Mouse (Mus musculus) kidney, postnatal 0 days (tissue): ENCODE data around the gene Clstn3. TPM values are rescaled to one million over a fixed set of nuclear protein-coding genes. Genes with fewer than 3 reads are reported as not detected.

Experiments
- ATAC-seq: fragments of 200-750 bp; cut with Nextera tagmentation; replicated peaks from 2 replicates; pipeline ENCODE4 v1.8.0; 2017; ENCODE audit warnings: low read depth, moderate number of reproducible peaks, moderate TSS enrichment, moderate library complexity; ENCODE audit not compliant: low FRiP score
- DNase-seq: peaks from one replicate; pipeline ENCODE4 v3.0.0-alpha.2; 2016; ENCODE audit warnings: low spot score
- H3K27ac ChIP-seq: fragments of 300-500 bp; sonication (generic); 2 replicates; pipeline ENCODE4 v1.5.1; 2014; ENCODE audit warnings: mild to moderate bottlenecking
- H3K27me3 ChIP-seq: fragments of 300-500 bp; sonication (generic); 2 replicates; pipeline ENCODE4 v1.6.1; 2014; ENCODE audit warnings: low read length, mixed read lengths; ENCODE audit not compliant: insufficient read depth
- H3K36me3 ChIP-seq: fragments of 300-500 bp; sonication (generic); 2 replicates; pipeline ENCODE4 v1.6.1; 2014; ENCODE audit warnings: low read length, mixed read lengths; ENCODE audit not compliant: insufficient read depth
- H3K4me1 ChIP-seq: fragments of 300-500 bp; sonication (generic); replicated peaks from 2 replicates; pipeline ENCODE4 v1.6.1; 2014; ENCODE audit warnings: antibody characterized with exemption, low read length, mixed read lengths; ENCODE audit not compliant: insufficient read depth
- H3K4me2 ChIP-seq: fragments of 300-500 bp; sonication (generic); 2 replicates; pipeline ENCODE4 v1.6.1; 2014; ENCODE audit warnings: mild to moderate bottlenecking, low read length, moderate library complexity, mixed read lengths
- H3K4me3 ChIP-seq: fragments of 300-500 bp; sonication (generic); replicated peaks from 2 replicates; pipeline ENCODE4 v1.5.1; 2014; ENCODE audit warnings: low read depth, low read length
- H3K9ac ChIP-seq: fragments of 300-500 bp; sonication (generic); 2 replicates; pipeline ENCODE4 v1.6.1; 2014; ENCODE audit warnings: low read depth, low read length
- H3K9me3 ChIP-seq: fragments of 300-500 bp; sonication (generic); replicated peaks from 2 replicates; pipeline ENCODE4 v1.6.1; 2016; ENCODE audit warnings: low read length, inconsistent platforms, mixed read lengths
- CTCF ChIP-seq: IDR thresholded peaks from 2 replicates; pipeline ENCODE4 v1.5.1; 2016; ENCODE audit warnings: antibody characterized with exemption, low read depth, mild to moderate bottlenecking, moderate library complexity
- WGBS: fragments of 180-500 bp; shearing (Covaris S2); extraction: QIAGEN DNeasy Blood & Tissue Kit; methylation state at CpG from one replicate; pipeline ENCODE4 v1.1.7; 2014; 5-methylcytosine and 5-hydroxymethylcytosine counted together
- polyA plus RNA-seq: library from polyadenylated mRNA; unstranded; fragments of >200 nt; fragmentation: Nextera tagmentation; extraction: Ambion mirVana; gene quantifications from 2 replicates; pipeline ENCODE4 v1.2.1, GENCODE M21; 2015

The Clstn3 gene
- polyA plus RNA-seq, 1 experiment from 2014 or later = 2.5 TPM

DNA sequence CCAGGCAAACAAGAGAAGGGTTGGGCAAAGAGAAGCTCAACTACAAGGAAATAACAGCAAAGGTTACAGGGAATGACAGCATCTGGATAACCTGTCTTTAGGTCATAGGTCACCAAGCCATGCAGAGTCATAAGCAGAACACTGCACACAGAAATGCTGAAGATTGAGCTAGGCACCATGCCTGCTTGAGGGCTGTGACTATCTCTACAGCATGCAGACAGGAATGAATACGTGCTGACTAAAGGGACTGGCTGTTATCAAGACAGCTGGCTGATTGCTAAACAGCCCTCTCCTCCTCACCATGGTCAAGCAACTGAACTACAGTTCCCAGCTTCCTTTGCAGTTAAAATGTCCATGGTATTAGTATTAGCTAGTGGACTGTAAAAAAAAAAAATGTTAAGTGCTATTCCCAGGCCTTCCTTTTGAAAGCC, 40.5 kb downstream of the Clstn3 start:
- H3K27ac ChIP-seq = no peak overlapping the region
- H3K4me1 ChIP-seq = no peaks in the 10 kb centered on the region
- no peak overlapping the region for H3K4me2 ChIP-seq
- H3K9me3 ChIP-seq = no peaks in the 10 kb centered on the region
- no peak overlapping the region for H3K9ac ChIP-seq
- no peak overlapping the region for H3K4me3 ChIP-seq
- H3K27me3 ChIP-seq = no peaks in the 10 kb centered on the region
- no peaks in the 10 kb centered on the region for H3K36me3 ChIP-seq
- ATAC-seq = no peak
- WGBS = 33% methylated on average over 1 of the region's 1 CpGs
- no peak for DNase-seq
- no peak for TF ChIP-seq CTCF

DNA sequence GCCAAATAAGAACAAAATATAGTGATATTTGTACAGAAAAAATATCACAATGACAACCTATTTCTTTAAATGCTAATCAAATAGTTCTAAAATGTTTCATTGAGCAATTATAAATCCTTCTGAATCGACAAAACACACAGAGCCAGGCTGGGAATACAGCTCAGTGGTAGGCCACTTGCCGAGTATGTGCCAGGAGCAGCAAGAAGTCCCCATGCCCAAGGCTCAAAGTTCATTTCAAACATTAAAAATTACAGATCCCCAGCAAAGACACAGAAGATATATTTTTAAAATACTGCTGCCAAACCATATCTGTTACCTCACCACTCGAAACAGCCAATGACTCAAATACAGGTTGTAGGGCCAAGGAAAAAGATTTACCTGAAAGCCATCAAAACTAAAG, 45.9 kb downstream of the Clstn3 start:
- Histone ChIP-seq H3K9me3 (no peaks in the 10 kb centered on the region), H3K9ac (no peak overlapping the region), H3K4me1 (no peaks in the 10 kb centered on the region), H3K36me3 (no peaks in the 10 kb centered on the region), H3K4me2 (no peak overlapping the region), H3K27me3 (no peaks in the 10 kb centered on the region), H3K27ac (no peak overlapping the region), H3K4me3 (no peak overlapping the region)
- TF ChIP-seq CTCF = no peak
- 80% methylated on average over 3 of the region's 3 CpGs for WGBS
- DNase-seq (no peak), ATAC-seq (no peak)

- Histone ChIP-seq H3K4me1 (no peaks in the 10 kb centered on the region), H3K27me3 (no peaks in the 10 kb centered on the region), H3K36me3 (no peaks in the 10 kb centered on the region), H3K9ac (peak overlapping the region; percentile 92), H3K4me2 (peak overlapping the region; percentile 83), H3K4me3 (peak overlapping the region; percentile 93), H3K27ac (peak overlapping the region; percentile 73), H3K9me3 (no peaks in the 10 kb centered on the region)
- DNase-seq (peak; percentile 84), ATAC-seq (peak; percentile 62)
- peak; percentile 76 for TF ChIP-seq CTCF
- 4% methylated on average over 21 of the region's 21 CpGs for WGBS
These were observed 49.1 kb downstream of the Clstn3 start for GRCm38 (mm10) chr6:124415347-124416088.

DNA sequence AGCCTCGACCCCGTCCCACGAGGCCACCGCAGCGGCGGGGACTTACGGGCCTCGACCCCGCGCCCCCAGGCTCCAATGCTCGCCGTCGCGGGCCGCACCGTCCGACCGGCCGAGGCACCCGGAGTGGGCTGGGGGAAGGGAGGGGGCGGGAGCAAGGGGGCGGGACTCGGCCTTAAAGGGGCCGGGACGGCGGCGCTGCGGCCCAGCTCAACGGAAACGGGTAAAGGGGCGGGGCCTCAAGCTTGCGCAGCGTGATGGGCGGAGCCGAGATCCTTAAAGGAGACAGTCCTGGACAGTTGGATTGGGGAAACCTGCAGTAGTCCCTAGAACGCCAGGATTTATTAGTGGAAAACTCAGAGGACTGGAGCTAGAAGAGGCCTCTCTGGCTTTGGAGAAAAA, 49.7 kb downstream of the Clstn3 start, which contains the start of gene Pex5:
TSS of gene Pex5 (minus strand) at position 141 of the 399 bp plus-strand sequence.
- Histone ChIP-seq H3K4me3 (peak within 1 kb of the TSS; percentile 93), H3K4me2 (peak within 1 kb of the TSS; percentile 83), H3K27ac (peak within 1 kb of the TSS; percentile 73), H3K9ac (peak within 1 kb of the TSS; percentile 92), H3K36me3 (no peaks in the 10 kb centered on the region), H3K9me3 (no peaks in the 10 kb centered on the region), H3K4me1 (no peaks in the 10 kb centered on the region), H3K27me3 (no peaks in the 10 kb centered on the region)
- ATAC-seq (peak; percentile 96), DNase-seq (peak; percentile 99)
- whole genome bisulfite sequencing = under 1% methylated on average over 27 of the region's 36 CpGs
- no peak for TF ChIP-seq CTCF

- ATAC-seq = peak; percentile 36
- DNase-seq = peak; percentile 60
- Histone ChIP-seq H3K4me3 (peak overlapping the region; percentile 93), H3K4me1 (no peaks in the 10 kb centered on the region), H3K27me3 (no peaks in the 10 kb centered on the region), H3K36me3 (no peaks in the 10 kb centered on the region), H3K27ac (peak overlapping the region; percentile 73), H3K4me2 (peak overlapping the region; percentile 83), H3K9me3 (no peaks in the 10 kb centered on the region), H3K9ac (peak overlapping the region; percentile 92)
- no peak for TF ChIP-seq CTCF
- 1% methylated on average over 44 of the region's 45 CpGs for WGBS
These were observed 50.3 kb downstream of the Clstn3 start for GRCm38 (mm10) chr6:124414150-124414926.

- Histone ChIP-seq H3K9me3 (no peaks in the 10 kb centered on the region), H3K4me1 (no peaks in the 10 kb centered on the region), H3K9ac (peak overlapping the region; percentile 92; the same call in 1 of the 2 replicates), H3K4me2 (peak overlapping the region; percentile 83), H3K27ac (no peak overlapping the region), H3K36me3 (no peaks in the 10 kb centered on the region), H3K27me3 (no peaks in the 10 kb centered on the region), H3K4me3 (peak overlapping the region; percentile 93)
- TF ChIP-seq CTCF = no peak
- WGBS = 49% methylated on average over 3 of the region's 3 CpGs
- ATAC-seq (no peak), DNase-seq (no peak)
These were observed 50.8 kb downstream of the Clstn3 start for GRCm38 (mm10) chr6:124413770-124414149.
